18 mouse cellular contexts compared by ENCODE assay signal in the genomic region with DNA sequence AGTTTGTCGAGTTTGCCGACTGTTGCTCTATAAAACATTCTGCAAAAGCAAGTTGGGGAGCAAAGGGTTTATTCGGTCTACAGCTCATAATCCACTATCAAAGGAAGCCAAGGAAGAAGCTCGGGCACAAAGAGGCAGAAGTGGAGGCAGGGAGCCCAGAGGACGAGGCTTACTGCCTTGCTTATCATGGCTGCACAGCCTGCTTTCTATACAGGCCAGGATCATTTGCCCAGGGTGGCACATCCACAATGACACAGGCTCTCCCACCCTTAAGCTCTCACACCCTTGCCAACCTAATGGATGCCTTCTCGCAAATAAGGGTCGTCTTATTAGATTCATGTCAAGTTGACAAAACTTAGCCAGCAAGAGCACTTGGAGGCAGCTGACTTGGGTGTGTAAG. TPM values are rescaled to one million over a fixed set of nuclear protein-coding genes. Genes with fewer than 3 reads are reported as not detected.
DNase-seq lines count a peak whose midpoint lies in the region; ATAC-seq and TF ChIP-seq lines count a peak whose summit lies in the region.
"Had no signal": no experiment of that assay in that cellular context is flagged by ENCODE, and none has a peak within 500 bp of the region (broad histone marks: within the 10 kb centered on the region; RNA-seq: fewer than 3 reads in every experiment).

No protein-coding gene starts in this region.

- intact Hi-C loops in left cerebral cortex, postnatal 4 days (cut with DNase I), result no loop called here

- TF ChIP-seq EP300 in liver, postnatal 0 days (IDR thresholded peaks at IDR 0.05; ENCODE audit: low read depth), result no peak

- no peak overlapping the region for H3K4me3 ChIP-seq in liver, postnatal 0 days (ENCODE audit: low read depth, low read length)
- no peak overlapping the region for H3K4me3 ChIP-seq in liver, embryonic 13.5 days (replicated peaks)
- no peak overlapping the region for H3K4me3 ChIP-seq in forebrain, embryonic 12.5 days (replicated peaks)
- H3K4me3 ChIP-seq: embryonic facial prominence, embryonic 12.5 days; heart, embryonic 10.5 days had no signal

- no peak overlapping the region for H3K9ac ChIP-seq in liver, postnatal 0 days (replicated peaks)
- peak overlapping the region; percentile 11; the same call in 1 of the 2 replicates for H3K9ac ChIP-seq in liver, embryonic 13.5 days
- no peak overlapping the region for H3K9ac ChIP-seq in forebrain, embryonic 12.5 days
- H3K9ac ChIP-seq: embryonic facial prominence, embryonic 12.5 days; hindbrain, embryonic 14.5 days had no signal

- WGBS in liver, postnatal 0 days (ENCODE audit: insufficient replicate concordance), result 83% methylated on average over 7 of the region's 7 CpGs
- 75% methylated on average over 7 of the region's 7 CpGs for WGBS in liver, embryonic 13.5 days (ENCODE audit: insufficient replicate concordance)
- 89% methylated on average over 7 of the region's 7 CpGs for WGBS in forebrain, embryonic 12.5 days

- H3K27me3 ChIP-seq in liver, postnatal 0 days (ENCODE audit: insufficient read depth, low read length), result no peaks in the 10 kb centered on the region
- H3K27me3 ChIP-seq in liver, embryonic 13.5 days, result no peaks in the 10 kb centered on the region
- no peaks in the 10 kb centered on the region for H3K27me3 ChIP-seq in forebrain, embryonic 12.5 days
- H3K27me3 ChIP-seq: embryonic facial prominence, embryonic 12.5 days had no signal

- H3K4me2 ChIP-seq in liver, postnatal 0 days (ENCODE audit: low read depth, low read length), result no peak overlapping the region
- no peak overlapping the region for H3K4me2 ChIP-seq in liver, embryonic 13.5 days
- H3K4me2 ChIP-seq in forebrain, embryonic 12.5 days, result no peak overlapping the region
- H3K4me2 ChIP-seq: embryonic facial prominence, embryonic 12.5 days; hindbrain, embryonic 14.5 days had no signal

- ATAC-seq in liver, postnatal 0 days, result no peak
- ATAC-seq in liver, embryonic 13.5 days (ENCODE audit: low read depth), result peak; percentile 84
- ATAC-seq in megakaryocyte progenitor cell, adult 5-6 weeks (replicated peaks; ENCODE audit: poor library complexity), result peak; percentile 66; the same call in 1 of the 2 replicates
- ATAC-seq in forebrain, embryonic 12.5 days (ENCODE audit: low FRiP score), result no peak
- ATAC-seq: forebrain, embryonic 14.5 days had no signal

- H3K36me3 ChIP-seq in liver, postnatal 0 days (replicated peaks; ENCODE audit: insufficient read depth, low read length), result peaks cover 43% of the 10 kb centered on the region
- peaks cover 82% of the 10 kb centered on the region for H3K36me3 ChIP-seq in liver, embryonic 13.5 days
- peaks cover 38% of the 10 kb centered on the region for H3K36me3 ChIP-seq in forebrain, embryonic 12.5 days (replicated peaks)

- no peaks in the 10 kb centered on the region for H3K9me3 ChIP-seq in liver, postnatal 0 days (ENCODE audit: low read length)
- 0 out of 2 replicates have a peak, but pooled peaks cover 2% of the 10 kb centered on the region for H3K9me3 ChIP-seq in liver, embryonic 13.5 days (replicated peaks)
- H3K9me3 ChIP-seq in forebrain, embryonic 12.5 days, result no peaks in the 10 kb centered on the region
- H3K9me3 ChIP-seq: heart, embryonic 10.5 days had no signal

- no peak overlapping the region for H3K27ac ChIP-seq in liver, postnatal 0 days (ENCODE audit: low read depth)
- H3K27ac ChIP-seq in liver, embryonic 13.5 days, result peak overlapping the region; percentile 61
- no peak overlapping the region for H3K27ac ChIP-seq in forebrain, embryonic 12.5 days
- H3K27ac ChIP-seq: embryonic facial prominence, embryonic 12.5 days; heart, embryonic 10.5 days; hindbrain, embryonic 14.5 days had no signal

- H3K4me1 ChIP-seq in liver, postnatal 0 days (ENCODE audit: insufficient read depth), result no peaks in the 10 kb centered on the region
- peaks cover 41% of the 10 kb centered on the region for H3K4me1 ChIP-seq in liver, embryonic 13.5 days (replicated peaks)
- no peaks in the 10 kb centered on the region for H3K4me1 ChIP-seq in forebrain, embryonic 12.5 days
- H3K4me1 ChIP-seq: embryonic facial prominence, embryonic 12.5 days; heart, embryonic 10.5 days had no signal

- DNase-seq in liver, result peak; percentile 43
- DNase-seq in liver, postnatal 0 days, result no peak
- DNase-seq in liver, embryonic 13.5 days, result no peak
- DNase-seq in left cerebral cortex, postnatal 4 days, result no peak
- no peak for DNase-seq in thymus, postnatal 25 days
- DNase-seq: adrenal gland, postnatal 10 days; cerebellum, adult 11-12 months; cerebellum, adult 9-10 months; cerebellum, postnatal 25 days; gastrocnemius, postnatal 36 days; heart, adult 18-20 months; heart, postnatal 10 days had no signal

- TF ChIP-seq CTCF in liver, postnatal 0 days (IDR thresholded peaks at IDR 0.05; ENCODE audit: low read depth), result no peak

RNA-seq across cellular contexts. Expression of a gene that starts 30.4 kb away (rescaled TPM):
- 14.1 and 15.7 TPM in 2 replicates for polyA plus RNA-seq in liver, postnatal 0 days (2015; fragmentation: Nextera tagmentation; extraction: Ambion mirVana)
- 43.2 and 49.5 TPM in 2 replicates for polyA plus RNA-seq in liver, embryonic 13.5 days (2015; fragmentation: Nextera tagmentation; extraction: Ambion mirVana)
- total RNA-seq in megakaryocyte progenitor cell, adult 5-6 weeks (2015), result 76.3 and 79.8 TPM in 2 replicates
- total RNA-seq in megakaryocyte progenitor cell, adult 5-6 weeks (2017), result 88.4 and 90.3 TPM in 2 replicates
- total RNA-seq in left cerebral cortex, postnatal 4 days (2021), result 10 to 100 TPM; 14.5 to 15.9 TPM
- 50.0 and 50.7 TPM in 2 replicates for polyA plus RNA-seq in forebrain, embryonic 12.5 days (2016; fragmentation: Nextera tagmentation; extraction: Ambion mirVana)

Comparison
In these comparisons a context has a peak if more than half of its experiments do, and no peak if none do; other contexts are left out.
1. ATAC-seq: peak in liver, embryonic 13.5 days (single experiment) and megakaryocyte progenitor cell, adult 5-6 weeks (single experiment); none in liver, postnatal 0 days (single experiment) and forebrain, embryonic 12.5 days (single experiment).